Mouse (Mus musculus) G1E-ER4 (cell line): ENCODE results near the gene Ccdc63. TPM values are rescaled to one million over a fixed set of nuclear protein-coding genes. Genes with fewer than 3 reads are reported as not detected.

Source experiments
- GATA1 ChIP-seq: IDR thresholded peaks from one replicate; pipeline ENCODE4 v1.8.0; 2012; ENCODE audit warnings: low read length, inconsistent platforms
- polyA plus RNA-seq: library from polyadenylated mRNA; stranded (reverse); fragments of >175 nt; gene quantifications from 2 replicates; pipeline ENCODE4 v1.2.3, GENCODE M21; 2012

Gene Ccdc63
- polyA plus RNA-seq, 1 experiment, result not detected

DNA sequence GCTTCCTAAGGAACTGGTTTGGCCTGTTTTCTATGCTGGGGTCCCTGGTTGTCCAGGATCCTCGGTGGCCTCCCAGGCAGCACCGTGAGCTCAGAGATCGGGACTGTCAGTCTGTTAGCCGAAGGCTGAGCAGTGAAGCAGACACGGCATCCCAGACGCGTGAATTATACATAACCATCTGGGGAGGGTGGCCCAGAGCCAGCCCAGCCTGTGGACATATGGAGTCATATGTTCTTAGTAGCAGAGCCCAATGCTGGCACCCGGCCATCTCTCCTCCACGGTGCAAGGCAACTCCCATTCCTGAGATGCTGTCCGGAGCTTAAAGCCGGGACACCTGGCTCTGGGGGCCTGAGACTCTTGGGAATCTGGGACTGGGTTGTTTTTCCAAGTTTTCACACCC is 59.7 kb downstream of the Ccdc63 start:
- TF ChIP-seq GATA1, result no peak

- TF ChIP-seq GATA1, result no peak
Measured at GRCm38 (mm10) chr5:122079796-122080195, 60.8 kb downstream of the Ccdc63 start.

- no peak for TF ChIP-seq GATA1
Measured at GRCm38 (mm10) chr5:122077244-122077643, 63.4 kb downstream of the Ccdc63 start.

GRCm38 (mm10) chr5:122075736-122076135 is 64.9 kb downstream of the Ccdc63 start:
- TF ChIP-seq GATA1, result no peak

DNA sequence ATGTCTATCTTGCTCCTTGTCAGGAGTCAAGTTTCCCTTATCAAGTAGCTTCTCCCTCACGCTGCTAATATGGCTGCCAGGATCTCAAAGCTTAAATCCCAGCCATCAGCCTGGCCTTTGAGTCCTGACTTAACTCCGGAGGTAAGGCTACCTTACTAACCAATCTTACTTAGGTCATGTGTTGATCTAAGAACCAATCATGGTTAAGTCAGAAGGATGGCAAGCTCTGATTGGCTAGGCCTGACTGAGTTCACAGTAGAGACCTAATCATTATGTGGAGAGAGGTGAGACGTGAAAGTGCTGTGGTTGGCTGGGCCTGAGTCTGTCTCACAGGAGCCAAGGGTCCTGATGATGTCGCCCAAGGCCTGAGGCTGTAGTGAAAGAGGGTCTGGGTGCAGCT is 68.6 kb downstream of the Ccdc63 start:
- no peak for TF ChIP-seq GATA1

- no peak for TF ChIP-seq GATA1
Measured at GRCm38 (mm10) chr5:122070963-122071800, 69.4 kb downstream of the Ccdc63 start.

GRCm38 (mm10) chr5:122068563-122068962 is 72.1 kb downstream of the Ccdc63 start:
- no peak for TF ChIP-seq GATA1

DNA sequence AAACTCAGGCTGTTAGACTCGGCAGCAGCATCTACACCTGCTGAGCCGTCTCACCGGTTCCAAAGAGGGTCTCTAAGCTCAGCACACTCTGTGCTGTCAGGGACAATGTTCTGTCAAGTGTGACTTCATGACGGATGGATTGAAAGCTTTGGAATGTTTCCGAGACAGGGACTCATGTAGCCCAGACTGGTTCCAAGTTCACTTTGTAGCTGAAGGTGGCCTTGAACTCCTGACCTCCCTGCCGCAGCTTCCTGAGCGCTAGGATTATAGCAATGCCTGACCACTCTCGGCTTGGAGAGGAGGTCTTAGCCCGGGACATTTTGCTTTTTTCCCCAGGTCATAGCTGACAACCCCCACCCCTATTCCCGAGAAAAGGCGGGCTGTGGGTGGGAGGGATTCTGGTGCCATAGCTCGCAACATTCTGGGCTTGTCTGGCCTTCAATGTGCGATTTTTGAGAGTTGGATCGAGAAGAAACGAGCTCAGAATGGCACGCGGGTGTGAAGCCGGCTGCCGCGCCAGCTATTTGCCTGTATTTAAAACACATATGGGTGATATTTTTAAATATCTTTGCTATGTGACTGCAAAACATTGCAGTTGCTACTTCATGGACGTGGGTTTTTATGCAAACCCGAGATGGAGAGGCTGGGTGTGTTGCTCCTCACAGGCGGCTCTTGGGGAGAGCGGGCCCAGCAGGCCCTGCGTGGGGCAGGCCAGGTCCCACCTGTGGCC is 77.3 kb downstream of the Ccdc63 start:
- no peak for TF ChIP-seq GATA1

GRCm38 (mm10) chr5:122062479-122062878 is 78.1 kb downstream of the Ccdc63 start:
- TF ChIP-seq GATA1, result no peak

DNA sequence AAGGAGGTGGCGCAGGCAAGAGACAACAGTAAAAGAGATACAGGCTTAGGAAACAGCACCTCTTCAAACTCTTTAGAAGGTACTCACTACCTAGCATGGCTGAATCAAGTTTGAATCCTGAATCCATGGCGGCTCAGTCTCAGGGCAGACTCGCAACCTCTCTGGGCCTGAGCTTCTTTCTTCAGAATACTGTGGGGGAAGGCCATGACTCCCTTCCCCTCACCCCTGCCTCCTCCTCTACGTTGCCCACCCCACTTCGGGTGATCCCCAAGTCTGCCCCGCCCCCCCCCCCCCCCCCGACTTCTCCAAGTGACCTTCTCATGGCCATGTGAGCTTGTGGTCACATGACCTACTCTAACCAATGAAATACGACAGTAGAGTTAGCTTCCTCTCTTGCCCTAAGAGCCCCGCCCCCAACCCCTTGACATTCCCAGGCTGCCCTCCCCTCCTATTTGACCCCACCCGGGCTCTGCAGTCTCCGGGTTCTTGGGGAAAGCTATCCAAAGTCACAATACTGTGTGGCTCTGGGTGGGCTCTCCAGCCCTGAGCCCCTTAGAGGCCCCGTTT is 79.8 kb downstream of the Ccdc63 start:
- TF ChIP-seq GATA1, result no peak

- no peak for TF ChIP-seq GATA1
Measured at GRCm38 (mm10) chr5:122059060-122060017, 81.3 kb downstream of the Ccdc63 start.

Other genes starting within 250 kb of the Ccdc63 start
- gene Cux2, start 90.7 kb downstream of the Ccdc63 start, polyA plus RNA-seq, result not detected in 2 replicates
- gene Myl2, start 39.9 kb downstream of the Ccdc63 start, polyA plus RNA-seq, result not detected in 2 replicates
- gene Ppp1cc, start 17.5 kb upstream of the Ccdc63 start, polyA plus RNA-seq, result 154 and 174 TPM in 2 replicates
- 0.29 and 0.55 TPM in 2 replicates for gene Hvcn1, start 66.0 kb upstream of the Ccdc63 start, polyA plus RNA-seq
- 5.1 and 5.4 TPM in 2 replicates for gene Tctn1, start 123.6 kb upstream of the Ccdc63 start, polyA plus RNA-seq
- gene Pptc7, start 143.5 kb upstream of the Ccdc63 start, polyA plus RNA-seq, result 6.8 and 10.2 TPM in 2 replicates
- gene Rad9b, start 213.4 kb upstream of the Ccdc63 start, polyA plus RNA-seq, result 1.8 and 4.5 TPM in 2 replicates
- 9.2 and 16.5 TPM in 2 replicates for gene Vps29, start 213.5 kb upstream of the Ccdc63 start, polyA plus RNA-seq
- 50.2 and 84.1 TPM in 2 replicates for gene Gpn3, start 231.1 kb upstream of the Ccdc63 start, polyA plus RNA-seq
- gene Fam216a, start 231.5 kb upstream of the Ccdc63 start, polyA plus RNA-seq, result 55.1 and 75.6 TPM in 2 replicates